Mouse (Mus musculus) hindbrain, embryonic 12.5 days (tissue): Measurements from ENCODE around the gene Slc37a4. TPM values are rescaled to one million over a fixed set of nuclear protein-coding genes. Genes with fewer than 3 reads are reported as not detected.
"Not testable (repeated sequence)": the region's sequence is repeated elsewhere in the genome, so short reads cannot be mapped to it uniquely, and the experiment has no call there.

Source experiments
- ATAC-seq: fragments of 200-750 bp; cut with Nextera tagmentation; 2 replicates; pipeline ENCODE4 v1.8.0; 2017; ENCODE audit warnings: moderate TSS enrichment; ENCODE audit not compliant: low FRiP score
- H3K27ac ChIP-seq: fragments of 300-500 bp; sonication (generic); 2 replicates; pipeline ENCODE4 v1.5.1; 2016; ENCODE audit warnings: mild to moderate bottlenecking
- H3K27me3 ChIP-seq: fragments of 300-500 bp; sonication (generic); 2 replicates; pipeline ENCODE4 v1.6.1; 2016; ENCODE audit warnings: mild to moderate bottlenecking
- H3K36me3 ChIP-seq: fragments of 300-500 bp; sonication (generic); 2 replicates; pipeline ENCODE4 v1.6.1; 2016; ENCODE audit warnings: mild to moderate bottlenecking
- H3K4me1 ChIP-seq: fragments of 300-500 bp; sonication (generic); 2 replicates; pipeline ENCODE4 v1.6.1; 2016
- H3K4me2 ChIP-seq: fragments of 300-500 bp; sonication (generic); replicated peaks from 2 replicates; pipeline ENCODE4 v1.6.1; 2016; ENCODE audit warnings: mild to moderate bottlenecking
- H3K4me3 ChIP-seq: fragments of 300-500 bp; sonication (generic); 2 replicates; pipeline ENCODE4 v1.5.1; 2016; ENCODE audit warnings: mild to moderate bottlenecking
- H3K9ac ChIP-seq: fragments of 300-500 bp; sonication (generic); 2 replicates; pipeline ENCODE4 v1.6.1; 2016; ENCODE audit warnings: mild to moderate bottlenecking, moderate library complexity
- H3K9me3 ChIP-seq: fragments of 300-500 bp; sonication (generic); replicated peaks from 2 replicates; pipeline ENCODE4 v1.6.1; 2016; ENCODE audit warnings: mild to moderate bottlenecking
- WGBS: fragments of 180-500 bp; shearing (Covaris S2); methylation state at CpG from one replicate; pipeline ENCODE4 v1.1.7; 2016; 5-methylcytosine and 5-hydroxymethylcytosine counted together
- polyA plus RNA-seq: library from polyadenylated mRNA; unstranded; fragments of >200 nt; fragmentation: Nextera tagmentation; extraction: Ambion mirVana; gene quantifications from 2 replicates; pipeline ENCODE4 v1.2.1, GENCODE M21; 2016

Slc37a4 gene
- 38.7 TPM in 2 replicates for polyA plus RNA-seq

- H3K4me1 ChIP-seq, result peaks cover 30% of the 10 kb centered on the region
- H3K27ac ChIP-seq, result peak within 1 kb of the TSS; percentile 91
- no peaks in the 10 kb centered on the region for H3K27me3 ChIP-seq
- H3K4me3 ChIP-seq, result peak within 1 kb of the TSS; percentile 78
- peak; percentile 98 for ATAC-seq
- peaks cover 31% of the 10 kb centered on the region for H3K36me3 ChIP-seq
- peak within 1 kb of the TSS; percentile 95 for H3K4me2 ChIP-seq
- peak within 1 kb of the TSS; percentile 90 for H3K9ac ChIP-seq
- under 1% methylated on average over 43 of the region's 43 CpGs for WGBS
- H3K9me3 ChIP-seq, result no peaks in the 10 kb centered on the region
Measured at GRCm38 (mm10) chr9:44396684-44397411, at the start of gene Slc37a4. Gene Slc37a4, plus strand, starts transcription at chr9:44396852.

- Histone ChIP-seq H3K27ac (no peak overlapping the region), H3K4me2 (no peak overlapping the region), H3K9ac (no peak overlapping the region), H3K4me3 (no peak overlapping the region), H3K27me3 (no peaks in the 10 kb centered on the region), H3K9me3 (no peaks in the 10 kb centered on the region), H3K4me1 (peaks cover 13% of the 10 kb centered on the region), H3K36me3 (peaks cover 57% of the 10 kb centered on the region)
- 93% methylated on average over 9 of the region's 9 CpGs for WGBS
- ATAC-seq, result no peak
Measured at GRCm38 (mm10) chr9:44347166-44347565, 49.5 kb upstream of the Slc37a4 start.

GRCm38 (mm10) chr9:44347621-44348020 is 49.0 kb upstream of the Slc37a4 start:
- H3K36me3 ChIP-seq, result peaks cover 62% of the 10 kb centered on the region
- no peak overlapping the region for H3K4me2 ChIP-seq
- 90% methylated on average over 4 of the region's 4 CpGs for WGBS
- no peak overlapping the region for H3K27ac ChIP-seq
- no peak overlapping the region for H3K4me3 ChIP-seq
- H3K27me3 ChIP-seq, result no peaks in the 10 kb centered on the region
- no peak for ATAC-seq
- H3K4me1 ChIP-seq, result peaks cover 12% of the 10 kb centered on the region
- H3K9me3 ChIP-seq, result no peaks in the 10 kb centered on the region
- no peak overlapping the region for H3K9ac ChIP-seq

GRCm38 (mm10) chr9:44348546-44348945 is 48.1 kb upstream of the Slc37a4 start:
- Histone ChIP-seq H3K9me3 (no peaks in the 10 kb centered on the region), H3K27me3 (no peaks in the 10 kb centered on the region), H3K4me2 (no peak overlapping the region), H3K9ac (no peak overlapping the region), H3K27ac (no peak overlapping the region), H3K4me3 (no peak overlapping the region), H3K4me1 (peaks cover 4% of the 10 kb centered on the region; the same call in 1 of the 2 replicates), H3K36me3 (peaks cover 71% of the 10 kb centered on the region)
- ATAC-seq, result no peak
- WGBS, result 97% methylated on average over 4 of the region's 4 CpGs

GRCm38 (mm10) chr9:44351396-44351795 is 45.3 kb upstream of the Slc37a4 start:
- no peak overlapping the region for H3K4me3 ChIP-seq
- WGBS, result 92% methylated on average over 4 of the region's 4 CpGs
- H3K27me3 ChIP-seq, result no peaks in the 10 kb centered on the region
- no peak overlapping the region for H3K27ac ChIP-seq
- H3K36me3 ChIP-seq, result peaks cover 95% of the 10 kb centered on the region
- H3K4me2 ChIP-seq, result no peak overlapping the region
- H3K9me3 ChIP-seq, result no peaks in the 10 kb centered on the region
- ATAC-seq, result no peak
- H3K4me1 ChIP-seq, result no peaks in the 10 kb centered on the region
- H3K9ac ChIP-seq, result no peak overlapping the region

- H3K9ac ChIP-seq, result no peak overlapping the region
- H3K4me2 ChIP-seq, result no peak overlapping the region
- 0 out of 2 replicates have a peak, but pooled peaks cover 2% of the 10 kb centered on the region for H3K4me1 ChIP-seq
- no peaks in the 10 kb centered on the region for H3K9me3 ChIP-seq
- ATAC-seq, result no peak
- 95% methylated on average over 10 of the region's 10 CpGs for WGBS
- peaks cover 97% of the 10 kb centered on the region for H3K36me3 ChIP-seq
- no peak overlapping the region for H3K27ac ChIP-seq
- H3K27me3 ChIP-seq, result no peaks in the 10 kb centered on the region
- no peak overlapping the region for H3K4me3 ChIP-seq
Measured at GRCm38 (mm10) chr9:44352337-44352736, 44.3 kb upstream of the Slc37a4 start.

- Histone ChIP-seq H3K36me3 (peaks cover 97% of the 10 kb centered on the region), H3K9ac (no peak overlapping the region), H3K27ac (no peak overlapping the region), H3K4me1 (0 out of 2 replicates have a peak, but pooled peaks cover 2% of the 10 kb centered on the region), H3K27me3 (no peaks in the 10 kb centered on the region), H3K4me3 (no peak overlapping the region), H3K9me3 (no peaks in the 10 kb centered on the region), H3K4me2 (no peak overlapping the region)
- no peak for ATAC-seq
- whole genome bisulfite sequencing, result 93% methylated on average over 6 of the region's 6 CpGs
Measured at GRCm38 (mm10) chr9:44353142-44353541, 43.5 kb upstream of the Slc37a4 start.

- Histone ChIP-seq H3K27ac (no peak overlapping the region), H3K9me3 (no peaks in the 10 kb centered on the region), H3K36me3 (peaks cover 69% of the 10 kb centered on the region), H3K4me2 (no peak overlapping the region), H3K9ac (no peak overlapping the region), H3K4me3 (no peak overlapping the region), H3K4me1 (peaks cover 10% of the 10 kb centered on the region), H3K27me3 (no peaks in the 10 kb centered on the region)
- no peak for ATAC-seq
- 79% methylated on average over 4 of the region's 4 CpGs for WGBS
Measured at GRCm38 (mm10) chr9:44357207-44357606, 39.4 kb upstream of the Slc37a4 start.

GRCm38 (mm10) chr9:44361190-44361917 is 35.3 kb upstream of the Slc37a4 start, which contains the start of gene Vps11:
Gene Vps11, minus strand, starts transcription at chr9:44361670.
- Histone ChIP-seq H3K27me3 (peaks cover 2% of the 10 kb centered on the region; the same call in 1 of the 2 replicates), H3K4me2 (peak within 1 kb of the TSS; percentile 89), H3K4me3 (peak within 1 kb of the TSS; percentile 90), H3K9me3 (no peaks in the 10 kb centered on the region), H3K9ac (peak within 1 kb of the TSS; percentile 89), H3K27ac (peak within 1 kb of the TSS; percentile 66), H3K36me3 (peaks cover 28% of the 10 kb centered on the region), H3K4me1 (peaks cover 10% of the 10 kb centered on the region)
- WGBS, result 1% methylated on average over 44 of the region's 44 CpGs
- ATAC-seq, result peak; percentile 85

GRCm38 (mm10) chr9:44361931-44362330 is 34.7 kb upstream of the Slc37a4 start:
- H3K27ac ChIP-seq, result peak overlapping the region; percentile 66
- peak; percentile 63; the same call in 1 of the 2 replicates for ATAC-seq
- 44% methylated on average over 4 of the region's 4 CpGs for WGBS

GRCm38 (mm10) chr9:44364480-44364879 is 32.2 kb upstream of the Slc37a4 start:
- Histone ChIP-seq H3K36me3 (peaks cover 1% of the 10 kb centered on the region; the same call in 1 of the 2 replicates), H3K9me3 (no peaks in the 10 kb centered on the region), H3K27ac (no peak overlapping the region), H3K27me3 (peaks cover 2% of the 10 kb centered on the region; the same call in 1 of the 2 replicates), H3K4me1 (peaks cover 8% of the 10 kb centered on the region), H3K4me3 (no peak overlapping the region), H3K4me2 (no peak overlapping the region), H3K9ac (no peak overlapping the region)
- ATAC-seq, result no peak
- 53% methylated on average over 3 of the region's 3 CpGs for WGBS

More at GRCm38 (mm10) chr9:44361931-44362330, 34.7 kb upstream of the Slc37a4 start:
- H3K27me3 ChIP-seq, H3K9ac ChIP-seq, H3K9me3 ChIP-seq: not testable (repeated sequence)
- H3K4me3 ChIP-seq, result peak overlapping the region; percentile 90
- H3K36me3 ChIP-seq, result peaks cover 22% of the 10 kb centered on the region
- H3K4me2 ChIP-seq, result peak overlapping the region; percentile 89
- H3K4me1 ChIP-seq, result peaks cover 10% of the 10 kb centered on the region

GRCm38 (mm10) chr9:44373386-44373785 is 23.3 kb upstream of the Slc37a4 start:
- no peak overlapping the region for H3K27ac ChIP-seq
- peaks cover 2% of the 10 kb centered on the region for H3K4me1 ChIP-seq
- H3K36me3 ChIP-seq, result no peaks in the 10 kb centered on the region
- no peak overlapping the region for H3K4me2 ChIP-seq
- H3K9me3 ChIP-seq, result no peaks in the 10 kb centered on the region
- no peak for ATAC-seq
- no peaks in the 10 kb centered on the region for H3K27me3 ChIP-seq
- no peak overlapping the region for H3K4me3 ChIP-seq
- H3K9ac ChIP-seq, result no peak overlapping the region
